Mouse (Mus musculus) liver, embryonic 11.5 days (tissue): ENCODE results near the gene Fam187b. TPM values are rescaled to one million over a fixed set of nuclear protein-coding genes. Genes with fewer than 3 reads are reported as not detected.

Source experiments
- ATAC-seq: fragments of 200-750 bp; cut with Nextera tagmentation; replicated peaks from 2 replicates; pipeline ENCODE4 v1.8.0; 2017; ENCODE audit warnings: moderate number of reproducible peaks, mild to moderate bottlenecking, moderate TSS enrichment, moderate library complexity; ENCODE audit not compliant: low FRiP score
- DNase-seq: peaks from one replicate; pipeline ENCODE4 v3.0.0-alpha.2; 2017; ENCODE audit warnings: low spot score
- H3K27ac ChIP-seq: fragments of 300-500 bp; sonication (generic); 2 replicates; pipeline ENCODE4 v1.5.1; 2014; ENCODE audit warnings: mild to moderate bottlenecking, low read depth, low read length, control low read depth
- H3K27me3 ChIP-seq: fragments of 300-500 bp; sonication (generic); replicated peaks from 2 replicates; pipeline ENCODE4 v1.6.1; 2014; ENCODE audit warnings: low read length, mixed read lengths; ENCODE audit not compliant: control insufficient read depth, insufficient read depth
- H3K36me3 ChIP-seq: fragments of 300-500 bp; sonication (generic); 2 replicates; pipeline ENCODE4 v1.6.1; 2014; ENCODE audit warnings: mild to moderate bottlenecking, low read length, moderate library complexity, mixed read lengths; ENCODE audit not compliant: control insufficient read depth, insufficient read depth
- H3K4me1 ChIP-seq: fragments of 300-500 bp; sonication (generic); replicated peaks from 2 replicates; pipeline ENCODE4 v1.6.1; 2014; ENCODE audit warnings: low read length, mixed read lengths; ENCODE audit not compliant: control insufficient read depth, insufficient read depth
- H3K4me2 ChIP-seq: fragments of 300-500 bp; sonication (generic); 2 replicates; pipeline ENCODE4 v1.6.1; 2014; ENCODE audit warnings: mild to moderate bottlenecking, control low read depth, moderate library complexity
- H3K4me3 ChIP-seq: fragments of 300-500 bp; sonication (generic); 2 replicates; pipeline ENCODE4 v1.5.1; 2014; ENCODE audit warnings: low read depth, low read length, control low read depth
- H3K9ac ChIP-seq: fragments of 300-500 bp; sonication (generic); 2 replicates; pipeline ENCODE4 v1.6.1; 2014; ENCODE audit warnings: low read depth, low read length, control low read depth
- H3K9me3 ChIP-seq: fragments of 300-500 bp; sonication (generic); 2 replicates; pipeline ENCODE4 v1.6.1; 2016; ENCODE audit warnings: low read length, inconsistent platforms, mixed read lengths; ENCODE audit not compliant: control insufficient read depth
- WGBS: fragments of 180-500 bp; shearing (Covaris S2); extraction: QIAGEN DNeasy Blood & Tissue Kit; methylation state at CpG from one replicate; pipeline ENCODE4 v1.1.7; 2014; 5-methylcytosine and 5-hydroxymethylcytosine counted together
- polyA plus RNA-seq: library from polyadenylated mRNA; unstranded; fragments of >200 nt; fragmentation: Nextera tagmentation; extraction: Ambion mirVana; gene quantifications from 2 replicates; pipeline ENCODE4 v1.2.1, GENCODE M21; 2014

The Fam187b gene
- polyA plus RNA-seq, 1 experiment from 2014 or later = 4.1 TPM

DNA sequence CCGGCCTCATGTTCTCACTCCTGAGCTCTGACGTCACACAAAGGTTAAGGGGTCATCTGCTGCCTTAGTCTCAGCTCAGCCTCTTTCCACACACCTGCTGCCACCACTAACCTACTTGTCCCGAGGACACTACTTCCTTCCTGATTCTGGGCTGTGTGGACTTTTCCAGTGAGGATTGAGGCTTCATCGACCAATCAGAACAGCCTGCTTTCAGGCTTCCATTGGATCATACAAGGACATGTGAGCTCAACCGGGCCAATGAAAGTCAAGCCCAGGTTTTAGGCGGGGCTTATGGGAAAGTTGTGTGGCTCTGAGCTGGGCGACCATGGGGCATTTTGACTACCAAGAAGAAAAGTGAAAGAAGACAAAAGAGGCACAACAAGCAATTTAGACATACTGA lies 63.3 kb downstream of the Fam187b start:
- peaks cover 10% of the 10 kb centered on the region for H3K27me3 ChIP-seq
- 69% methylated on average over 7 of the region's 7 CpGs for WGBS
- no peak overlapping the region for H3K9ac ChIP-seq
- no peak for DNase-seq
- peaks cover 1% of the 10 kb centered on the region; the same call in 1 of the 2 replicates for H3K4me1 ChIP-seq
- no peaks in the 10 kb centered on the region for H3K9me3 ChIP-seq
- no peaks in the 10 kb centered on the region for H3K36me3 ChIP-seq
- no peak overlapping the region for H3K4me2 ChIP-seq
- H3K27ac ChIP-seq = no peak overlapping the region
- no peak for ATAC-seq
- H3K4me3 ChIP-seq = no peak overlapping the region

DNA sequence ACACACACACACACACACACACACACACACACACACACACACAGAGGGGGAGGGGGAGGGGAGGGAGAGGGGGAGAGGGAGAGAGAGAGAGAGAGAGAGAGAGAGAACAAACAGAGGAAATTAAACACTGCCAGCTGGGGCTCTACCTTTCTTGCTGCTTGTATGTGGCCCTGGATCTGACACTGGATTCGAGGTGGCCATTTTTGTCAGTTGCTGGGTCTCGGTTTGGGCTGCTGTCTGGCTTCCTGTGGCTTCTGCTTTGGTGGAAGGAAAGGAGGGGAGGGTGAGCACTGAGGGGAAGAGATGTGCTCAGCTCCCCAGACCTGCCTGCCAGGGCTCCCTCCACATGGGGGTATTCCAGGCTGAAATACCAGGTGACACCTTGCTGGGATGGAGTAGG lies 64.1 kb downstream of the Fam187b start:
- H3K36me3 ChIP-seq = no peaks in the 10 kb centered on the region
- DNase-seq = no peak
- H3K27me3 ChIP-seq = peaks cover 17% of the 10 kb centered on the region
- H3K9me3 ChIP-seq = no peaks in the 10 kb centered on the region
- no peak for ATAC-seq
- H3K27ac ChIP-seq = no peak overlapping the region
- H3K4me1 ChIP-seq = peaks cover 3% of the 10 kb centered on the region; the same call in 1 of the 2 replicates
- no peak overlapping the region for H3K4me3 ChIP-seq
- H3K4me2 ChIP-seq = no peak overlapping the region
- no peak overlapping the region for H3K9ac ChIP-seq
- WGBS = 28% methylated on average over 2 of the region's 2 CpGs

DNA sequence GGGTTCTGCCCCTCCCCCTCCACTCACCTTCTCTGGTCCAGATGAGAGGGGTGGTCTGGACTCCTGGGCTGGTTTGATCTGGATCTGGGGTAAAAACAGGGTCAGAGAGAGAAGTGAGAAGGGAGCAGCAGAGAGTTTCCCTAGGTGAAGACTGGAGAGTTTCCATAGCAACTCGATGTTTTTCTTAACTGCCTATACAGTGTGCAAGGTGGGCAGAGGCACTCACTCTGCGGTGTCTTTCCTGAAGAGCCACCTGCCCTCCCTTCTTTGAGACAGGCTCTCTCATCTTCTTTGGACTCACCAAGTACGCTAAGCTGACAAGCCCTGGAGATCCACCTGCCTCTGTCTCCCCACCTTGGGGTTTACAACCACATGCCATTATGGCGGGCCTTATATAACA lies 65.4 kb downstream of the Fam187b start:
- Histone ChIP-seq H3K9ac (no peak overlapping the region), H3K9me3 (no peaks in the 10 kb centered on the region), H3K4me2 (no peak overlapping the region), H3K4me1 (peaks cover 3% of the 10 kb centered on the region; the same call in 1 of the 2 replicates), H3K36me3 (no peaks in the 10 kb centered on the region), H3K27ac (no peak overlapping the region), H3K4me3 (no peak overlapping the region), H3K27me3 (peaks cover 24% of the 10 kb centered on the region)
- whole genome bisulfite sequencing = 85% methylated on average over 4 of the region's 4 CpGs
- ATAC-seq (no peak), DNase-seq (no peak)

Other genes starting within 250 kb of the Fam187b start
- gene Tmem147, start 244.2 kb upstream of the Fam187b start, polyA plus RNA-seq = 168 and 181 TPM in 2 replicates
- 0.31 and 0.44 TPM in 2 replicates for gene Gapdhs, start 230.1 kb upstream of the Fam187b start, polyA plus RNA-seq
- 0.07 and 0.21 TPM in 2 replicates for gene Sbsn, start 222.3 kb upstream of the Fam187b start, polyA plus RNA-seq
- not detected in 2 replicates for gene Dmkn, start 210.0 kb upstream of the Fam187b start, polyA plus RNA-seq
- gene Krtdap, start 185.9 kb upstream of the Fam187b start, polyA plus RNA-seq = not detected in 2 replicates
- gene Ffar2, start 150.0 kb upstream of the Fam187b start, polyA plus RNA-seq = 0.36 and 0.47 TPM in 2 replicates
- gene Ffar3, start 117.6 kb upstream of the Fam187b start, polyA plus RNA-seq = not detected in 2 replicates
- not detected in 2 replicates for gene Ffar1, start 112.2 kb upstream of the Fam187b start, polyA plus RNA-seq
- gene Cd22, start 93.4 kb upstream of the Fam187b start, polyA plus RNA-seq = 0.07 TPM in 1 of 2 replicates, not detected in the other
- 0.08 and 0.23 TPM in 2 replicates for gene Mag, start 58.9 kb upstream of the Fam187b start, polyA plus RNA-seq
- gene Hamp2, start 49.1 kb upstream of the Fam187b start, polyA plus RNA-seq = not detected in 2 replicates
- gene Hamp, start 29.8 kb upstream of the Fam187b start, polyA plus RNA-seq = not detected in 2 replicates
- gene Usf2, start 17.0 kb upstream of the Fam187b start, polyA plus RNA-seq = 17.8 and 19.9 TPM in 2 replicates
- gene Lsr, start 326 bp upstream of the Fam187b start, polyA plus RNA-seq = 39.7 and 43.0 TPM in 2 replicates
- 28.1 and 31.1 TPM in 2 replicates for gene Fxyd5, start 68.7 kb downstream of the Fam187b start, polyA plus RNA-seq
- gene Fxyd7, start 77.7 kb downstream of the Fam187b start, polyA plus RNA-seq = 1.9 and 2.6 TPM in 2 replicates
- 23.5 and 35.8 TPM in 2 replicates for gene Fxyd1, start 83.4 kb downstream of the Fam187b start, polyA plus RNA-seq
- 0.30 and 0.45 TPM in 2 replicates for gene Lgi4, start 85.6 kb downstream of the Fam187b start, polyA plus RNA-seq
- gene Fxyd3, start 102.9 kb downstream of the Fam187b start, polyA plus RNA-seq = 1.2 and 1.7 TPM in 2 replicates
- gene Hpn, start 141.5 kb downstream of the Fam187b start, polyA plus RNA-seq = 36.6 and 38.3 TPM in 2 replicates
- 0.57 and 1.0 TPM in 2 replicates for gene Scn1b, start 153.2 kb downstream of the Fam187b start, polyA plus RNA-seq
- gene Gramd1a, start 182.1 kb downstream of the Fam187b start, polyA plus RNA-seq = 40.9 and 47.6 TPM in 2 replicates